Mouse (Mus musculus) hindbrain, embryonic 11.5 days (tissue): ENCODE measurements at regions not wholly inside any gene's neighbourhood (a gene's known extent, or its start where the extent isn't known, plus 50 kb on each side); places are given as distances from the start of the nearest gene placed in this dataset.

Experiments used
- ATAC-seq: fragments of 200-750 bp; cut with Nextera tagmentation; 2 replicates; pipeline ENCODE4 v1.8.0; 2017; ENCODE audit warnings: mild to moderate bottlenecking, moderate TSS enrichment, moderate library complexity; ENCODE audit not compliant: low FRiP score
- DNase-seq: peaks from one replicate; pipeline ENCODE4 v3.0.0-alpha.2; 2015; ENCODE audit warnings: low spot score
- H3K27ac ChIP-seq: fragments of 300-500 bp; sonication (generic); 2 replicates; pipeline ENCODE4 v1.5.1; 2014; ENCODE audit warnings: mild to moderate bottlenecking, low read depth, low read length
- H3K27me3 ChIP-seq: fragments of 300-500 bp; sonication (generic); 2 replicates; pipeline ENCODE4 v1.6.1; 2014; ENCODE audit warnings: mild to moderate bottlenecking, low read length, moderate library complexity, mixed read lengths; ENCODE audit not compliant: control insufficient read depth, insufficient read depth
- H3K36me3 ChIP-seq: fragments of 300-500 bp; sonication (generic); 2 replicates; pipeline ENCODE4 v1.6.1; 2014; ENCODE audit warnings: mild to moderate bottlenecking, low read length, moderate library complexity, mixed read lengths; ENCODE audit not compliant: control insufficient read depth, insufficient read depth
- H3K4me1 ChIP-seq: fragments of 300-500 bp; sonication (generic); replicated peaks from 2 replicates; pipeline ENCODE4 v1.6.1; 2014; ENCODE audit warnings: low read length, mixed read lengths; ENCODE audit not compliant: control insufficient read depth, insufficient read depth
- H3K4me2 ChIP-seq: fragments of 300-500 bp; sonication (generic); replicated peaks from 2 replicates; pipeline ENCODE4 v1.6.1; 2014; ENCODE audit warnings: mild to moderate bottlenecking, low read depth, low read length
- H3K4me3 ChIP-seq: fragments of 300-500 bp; sonication (generic); 2 replicates; pipeline ENCODE4 v1.5.1; 2014; ENCODE audit warnings: low read depth, low read length
- H3K9ac ChIP-seq: fragments of 300-500 bp; sonication (generic); 2 replicates; pipeline ENCODE4 v1.6.1; 2014; ENCODE audit warnings: low read depth, low read length
- H3K9me3 ChIP-seq: fragments of 300-500 bp; sonication (generic); 2 replicates; pipeline ENCODE4 v1.6.1; 2016; ENCODE audit warnings: low read length; ENCODE audit not compliant: control insufficient read depth
- WGBS: fragments of 180-500 bp; shearing (Covaris S2); extraction: QIAGEN DNeasy Blood & Tissue Kit; methylation state at CpG from one replicate; pipeline ENCODE4 v1.1.7; 2014; 5-methylcytosine and 5-hydroxymethylcytosine counted together

DNA sequence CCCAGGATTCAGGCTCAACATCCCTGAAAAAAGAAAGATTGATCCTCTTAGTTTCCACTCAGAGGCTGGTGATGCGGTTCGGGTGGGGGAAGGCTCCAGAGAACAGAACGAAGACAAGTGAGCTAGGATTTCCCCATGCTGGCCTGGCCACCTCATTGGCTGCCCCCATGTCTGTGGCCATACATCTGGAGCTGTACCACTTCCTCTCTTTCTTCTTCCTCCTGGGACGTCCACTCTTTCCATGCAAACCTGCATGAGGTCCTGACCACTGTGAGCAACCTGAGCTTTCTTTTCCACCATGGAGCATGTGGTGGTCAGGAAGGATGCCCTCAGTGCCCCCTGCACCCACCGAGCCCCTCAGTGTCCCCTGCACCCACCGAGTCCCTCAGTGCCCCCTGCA, 288.8 kb downstream of the Irs2 start:
- Histone ChIP-seq H3K4me3 (no peak overlapping the region), H3K9ac (no peak overlapping the region), H3K4me1 (peaks cover 3% of the 10 kb centered on the region; the same call in 1 of the 2 replicates), H3K4me2 (no peak overlapping the region), H3K36me3 (no peaks in the 10 kb centered on the region), H3K9me3 (no peaks in the 10 kb centered on the region), H3K27me3 (no peaks in the 10 kb centered on the region), H3K27ac (no peak overlapping the region)
- WGBS: 89% methylated on average over 6 of the region's 6 CpGs
- ATAC-seq (no peak), DNase-seq (no peak)

DNA sequence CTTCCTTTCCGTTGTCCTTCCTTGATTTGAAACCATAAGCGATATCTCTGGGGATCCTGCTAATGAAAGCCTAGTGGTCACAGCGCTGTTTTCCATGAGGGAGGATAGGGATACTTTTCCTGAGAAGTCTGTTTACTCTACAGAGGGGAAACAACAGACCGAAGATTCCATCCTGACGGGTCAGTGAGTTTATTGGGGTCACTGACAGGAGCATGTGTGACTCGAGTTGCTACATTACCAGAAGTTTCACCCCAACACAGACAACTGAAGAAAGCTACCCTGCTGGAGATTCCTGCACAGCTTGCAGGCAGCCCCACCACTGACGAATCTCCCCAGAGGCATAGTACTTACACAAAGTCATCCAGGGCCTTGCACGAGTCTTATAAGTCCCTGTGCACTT, 291.0 kb downstream of the Irs2 start:
- DNase-seq: no peak
- WGBS: 64% methylated on average over 8 of the region's 8 CpGs
- no peaks in the 10 kb centered on the region for H3K27me3 ChIP-seq
- no peak for ATAC-seq
- no peaks in the 10 kb centered on the region for H3K9me3 ChIP-seq
- peaks cover 4% of the 10 kb centered on the region; the same call in 1 of the 2 replicates for H3K4me1 ChIP-seq
- H3K27ac ChIP-seq: no peak overlapping the region
- no peak overlapping the region for H3K9ac ChIP-seq
- H3K4me3 ChIP-seq: no peak overlapping the region
- H3K4me2 ChIP-seq: no peak overlapping the region
- no peaks in the 10 kb centered on the region for H3K36me3 ChIP-seq

DNA sequence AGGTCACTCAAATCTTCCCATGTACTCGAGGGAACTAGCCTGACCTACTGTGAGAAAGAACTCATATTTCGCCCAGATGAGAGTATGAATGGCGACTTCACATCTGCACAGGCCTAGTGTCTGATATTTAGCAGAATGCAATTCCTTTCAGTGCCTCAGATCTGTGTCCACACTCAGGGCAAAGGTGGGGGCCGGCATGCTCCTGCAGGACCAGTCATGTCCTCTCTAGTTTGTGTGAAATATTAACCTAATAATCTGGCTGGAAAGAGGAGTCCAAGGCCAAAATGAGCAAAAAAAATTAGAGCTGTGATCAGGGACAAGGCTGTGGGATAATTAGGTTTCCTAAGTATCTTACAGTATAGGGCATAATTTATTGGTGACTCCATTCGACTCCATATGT, 292.1 kb downstream of the Irs2 start:
- 86% methylated on average over 5 of the region's 5 CpGs for WGBS
- no peak overlapping the region for H3K27ac ChIP-seq
- ATAC-seq: no peak
- peaks cover 4% of the 10 kb centered on the region; the same call in 1 of the 2 replicates for H3K4me1 ChIP-seq
- no peak overlapping the region for H3K4me3 ChIP-seq
- no peak overlapping the region for H3K9ac ChIP-seq
- no peaks in the 10 kb centered on the region for H3K9me3 ChIP-seq
- no peak overlapping the region for H3K4me2 ChIP-seq
- no peaks in the 10 kb centered on the region for H3K36me3 ChIP-seq
- DNase-seq: no peak
- H3K27me3 ChIP-seq: no peaks in the 10 kb centered on the region

DNA sequence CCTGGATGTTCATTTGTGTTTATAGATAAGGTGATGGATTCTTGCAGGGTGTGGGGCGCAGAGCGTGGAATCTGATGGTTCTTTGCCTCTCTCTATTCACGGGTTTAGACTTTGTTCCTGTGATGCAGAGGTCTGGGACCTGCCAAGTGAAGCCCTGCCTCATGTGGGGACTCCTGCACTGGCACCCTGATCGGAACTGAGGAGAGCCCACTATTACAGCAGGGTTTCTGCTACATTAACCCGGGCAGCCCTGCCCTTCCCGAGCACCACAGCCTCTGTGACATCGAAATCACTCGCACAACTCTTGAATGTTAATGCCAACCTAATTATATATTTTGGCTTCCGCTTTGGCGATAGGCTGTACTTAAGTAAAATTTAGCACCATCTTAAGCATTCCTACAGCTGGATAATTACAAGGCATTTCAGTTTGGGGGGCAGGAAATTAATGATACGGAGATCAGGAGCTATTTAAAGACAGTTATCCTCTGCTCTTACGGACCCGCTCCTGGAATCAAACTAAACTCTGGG, 294.7 kb downstream of the Irs2 start:
- WGBS: 83% methylated on average over 13 of the region's 13 CpGs
- no peaks in the 10 kb centered on the region for H3K9me3 ChIP-seq
- no peak for ATAC-seq
- no peak overlapping the region for H3K4me3 ChIP-seq
- H3K36me3 ChIP-seq: no peaks in the 10 kb centered on the region
- H3K4me2 ChIP-seq: no peak overlapping the region
- DNase-seq: no peak
- no peak overlapping the region for H3K27ac ChIP-seq
- no peaks in the 10 kb centered on the region for H3K27me3 ChIP-seq
- H3K9ac ChIP-seq: no peak overlapping the region
- H3K4me1 ChIP-seq: peaks cover 4% of the 10 kb centered on the region; the same call in 1 of the 2 replicates

DNA sequence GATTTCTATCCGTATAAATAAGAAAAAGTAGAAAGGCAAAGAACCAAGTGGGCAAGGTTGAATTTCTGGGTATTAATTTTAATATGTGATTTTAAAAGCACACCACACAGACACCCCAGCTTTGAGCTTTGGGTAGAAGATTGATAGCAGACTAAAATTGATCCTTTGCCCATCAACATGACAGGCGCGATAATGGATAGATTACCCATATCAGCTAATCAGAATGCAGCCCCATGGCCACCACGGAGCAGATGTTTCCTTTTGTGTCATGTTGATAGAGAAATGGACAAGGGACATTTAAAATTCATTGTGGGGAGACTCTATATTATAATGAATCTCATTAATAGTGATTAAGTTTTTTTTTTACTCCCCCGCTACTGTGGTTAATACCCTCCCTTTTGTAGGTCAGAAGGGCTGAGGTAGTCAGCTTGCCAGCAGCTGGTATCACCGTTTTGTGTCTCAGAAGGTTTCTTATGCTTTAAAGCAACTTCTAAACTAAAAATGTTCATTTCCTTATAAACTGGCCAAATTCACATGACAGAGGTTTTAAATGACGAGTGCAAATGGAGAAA, 296.1 kb downstream of the Irs2 start:
- Histone ChIP-seq H3K27me3 (no peaks in the 10 kb centered on the region), H3K4me1 (0 out of 2 replicates have a peak, but pooled peaks cover 2% of the 10 kb centered on the region), H3K4me2 (no peak overlapping the region), H3K4me3 (no peak overlapping the region), H3K36me3 (no peaks in the 10 kb centered on the region), H3K9me3 (no peaks in the 10 kb centered on the region), H3K9ac (no peak overlapping the region), H3K27ac (no peak overlapping the region)
- DNase-seq (no peak), ATAC-seq (peak; percentile 59)
- 60% methylated on average over 7 of the region's 7 CpGs for WGBS

DNA sequence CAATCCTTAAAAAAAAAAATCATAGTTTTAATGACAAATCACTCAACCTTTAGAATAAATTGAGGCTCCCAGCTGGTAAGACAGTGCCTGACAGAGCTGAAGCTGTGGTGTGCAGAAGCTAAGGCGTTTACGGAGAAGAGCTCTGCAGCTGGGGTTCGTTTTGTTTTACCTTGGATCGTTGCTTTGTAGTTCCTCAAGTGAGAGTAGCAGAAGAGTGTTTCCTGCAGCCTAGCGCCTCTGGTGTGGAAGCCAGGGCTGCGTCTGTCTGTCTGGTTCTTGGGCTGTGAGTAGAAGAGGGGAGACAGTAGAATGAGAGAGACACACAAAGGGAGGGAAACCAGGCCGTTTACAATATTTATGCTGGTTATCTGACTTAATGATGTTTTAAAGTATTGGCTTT, 296.8 kb downstream of the Irs2 start:
- Histone ChIP-seq H3K36me3 (no peaks in the 10 kb centered on the region), H3K27me3 (no peaks in the 10 kb centered on the region), H3K9me3 (no peaks in the 10 kb centered on the region), H3K9ac (no peak overlapping the region), H3K27ac (peak overlapping the region; percentile 58; the same call in 1 of the 2 replicates), H3K4me3 (no peak overlapping the region), H3K4me2 (no peak overlapping the region), H3K4me1 (0 out of 2 replicates have a peak, but pooled peaks cover 2% of the 10 kb centered on the region)
- WGBS: 63% methylated on average over 7 of the region's 7 CpGs
- DNase-seq (no peak), ATAC-seq (no peak)

DNA sequence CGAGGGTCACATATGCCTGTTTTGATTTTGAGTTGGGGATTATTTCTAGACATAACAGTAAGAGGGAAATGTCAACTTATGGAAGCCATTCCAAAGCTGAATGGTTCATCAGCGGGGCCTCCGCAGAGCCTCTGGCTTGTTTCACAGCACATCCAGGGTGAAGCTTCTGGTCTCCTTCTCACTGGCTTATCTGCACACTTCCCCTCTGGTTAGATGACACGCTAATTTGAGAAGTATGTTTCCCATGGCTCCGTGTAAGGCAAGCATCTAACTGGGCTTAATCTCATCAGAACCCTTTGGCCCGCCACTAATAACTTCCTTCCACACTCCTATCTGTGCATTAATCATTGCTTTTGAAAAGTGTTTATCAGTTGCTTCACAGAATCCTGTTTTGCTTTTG, 299.7 kb downstream of the Irs2 start:
- Histone ChIP-seq H3K9me3 (no peaks in the 10 kb centered on the region), H3K36me3 (no peaks in the 10 kb centered on the region), H3K27me3 (no peaks in the 10 kb centered on the region), H3K4me2 (no peak overlapping the region), H3K4me3 (no peak overlapping the region), H3K27ac (no peak overlapping the region), H3K4me1 (0 out of 2 replicates have a peak, but pooled peaks cover under 1% of the 10 kb centered on the region), H3K9ac (no peak overlapping the region)
- DNase-seq: no peak
- WGBS: 82% methylated on average over 6 of the region's 6 CpGs
- ATAC-seq: no peak

DNA sequence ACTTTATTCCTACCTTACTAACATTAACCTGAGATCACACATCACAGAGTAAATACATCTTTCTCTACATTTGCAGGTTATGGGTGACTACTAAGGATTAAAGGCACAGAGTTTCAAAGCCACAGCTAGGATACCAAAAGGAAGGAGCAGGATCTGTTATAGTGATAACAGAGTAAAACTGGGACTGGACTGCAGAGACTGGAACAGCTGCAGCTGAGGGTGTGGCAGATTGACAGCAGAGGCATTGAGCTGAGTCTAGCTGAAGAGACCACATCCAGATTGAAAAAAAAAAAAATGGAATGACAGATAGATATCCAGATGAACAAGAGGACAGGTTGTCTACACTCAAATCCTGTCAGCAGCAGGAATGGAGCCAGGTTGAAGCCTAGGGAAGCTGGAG, 301.1 kb downstream of the Irs2 start:
- Histone ChIP-seq H3K27me3 (no peaks in the 10 kb centered on the region), H3K9me3 (no peaks in the 10 kb centered on the region), H3K9ac (no peak overlapping the region), H3K4me2 (no peak overlapping the region), H3K4me1 (no peaks in the 10 kb centered on the region; the same call in 1 of the 2 replicates), H3K36me3 (no peaks in the 10 kb centered on the region), H3K27ac (no peak overlapping the region), H3K4me3 (no peak overlapping the region)
- no peak for DNase-seq
- ATAC-seq: no peak

DNA sequence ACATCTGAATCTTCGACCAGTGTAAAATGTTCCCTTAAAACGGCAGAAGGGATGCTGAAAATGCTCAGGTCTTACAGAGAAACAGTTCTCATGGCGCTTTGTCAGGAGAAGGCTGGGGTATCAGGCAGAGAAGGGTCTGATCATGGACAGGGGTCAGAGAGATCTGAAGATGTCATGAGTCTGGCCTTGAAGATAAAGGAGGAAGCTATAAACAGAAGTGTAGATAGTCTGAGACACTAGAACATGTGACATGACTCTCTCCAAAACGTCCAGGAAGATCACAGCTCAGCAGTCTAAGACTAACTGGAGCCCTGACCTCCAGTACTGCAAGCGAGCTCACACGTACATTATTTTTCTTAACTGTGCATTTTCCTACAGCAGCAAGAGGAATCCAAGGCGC, 302.3 kb downstream of the Irs2 start:
- DNase-seq: no peak
- peaks cover 2% of the 10 kb centered on the region; the same call in 1 of the 2 replicates for H3K4me1 ChIP-seq
- H3K36me3 ChIP-seq: no peaks in the 10 kb centered on the region
- no peak overlapping the region for H3K4me3 ChIP-seq
- H3K9me3 ChIP-seq: no peaks in the 10 kb centered on the region
- no peak overlapping the region for H3K4me2 ChIP-seq
- H3K27ac ChIP-seq: no peak overlapping the region
- ATAC-seq: no peak
- 73% methylated on average over 7 of the region's 7 CpGs for WGBS
- H3K27me3 ChIP-seq: no peaks in the 10 kb centered on the region
- no peak overlapping the region for H3K9ac ChIP-seq
